Mouse (Mus musculus) CH12F3 (cell line): Measurements from ENCODE around the gene Gm49369.

Experiments used
- in situ Hi-C: fragments of 300-500 bp; cut with MboI; formaldehyde crosslinking; loops from 2 replicates; pipeline ENCODE4 v1.14.3; 2020; ENCODE audit warnings: low sequenced_read_pairs

The Gm49369 gene

DNA sequence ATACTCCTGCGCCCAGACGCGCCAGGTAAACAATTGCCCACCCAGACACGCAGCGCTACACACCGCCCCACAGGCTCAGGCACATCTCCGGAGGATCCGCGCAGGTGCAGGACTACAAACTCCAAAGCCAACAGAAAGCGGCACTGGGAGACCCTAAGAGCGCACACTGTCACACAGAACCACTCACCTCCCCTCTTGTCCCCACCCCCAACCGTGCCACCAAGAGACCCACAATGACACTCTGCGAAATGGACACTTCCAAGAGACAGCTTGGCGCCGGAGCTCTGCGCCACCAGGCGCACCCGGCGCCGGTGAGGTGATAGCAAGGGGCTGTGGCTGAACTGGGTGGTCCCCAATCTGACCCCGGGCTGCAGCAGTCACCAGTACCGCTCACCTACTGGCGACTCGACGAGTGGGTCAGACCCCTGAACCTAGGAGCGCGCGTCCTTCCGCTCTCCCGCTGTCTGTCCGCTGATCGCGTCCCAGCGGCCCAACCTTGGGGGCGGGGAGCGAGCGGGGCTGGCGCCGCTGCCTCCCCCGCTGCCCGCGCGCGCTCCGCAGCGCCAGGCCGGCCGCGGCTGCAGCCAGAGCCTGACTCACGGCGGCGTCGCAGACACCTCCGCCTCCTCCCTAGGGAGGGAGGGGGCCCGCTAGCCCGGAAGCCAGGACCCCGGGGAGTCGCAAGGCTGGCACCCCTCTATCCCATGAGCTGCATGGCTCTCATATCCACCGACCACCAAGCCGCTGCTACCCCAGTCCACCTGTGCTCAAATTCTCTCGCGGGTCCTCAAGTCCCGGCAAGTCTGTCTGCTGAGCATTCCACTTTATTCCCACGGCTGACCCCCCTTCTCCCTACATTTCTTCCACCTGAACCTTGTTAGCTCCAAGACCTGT, 10.5 kb downstream of the Gm49369 start:
- in situ Hi-C loops, result no loop called here

DNA sequence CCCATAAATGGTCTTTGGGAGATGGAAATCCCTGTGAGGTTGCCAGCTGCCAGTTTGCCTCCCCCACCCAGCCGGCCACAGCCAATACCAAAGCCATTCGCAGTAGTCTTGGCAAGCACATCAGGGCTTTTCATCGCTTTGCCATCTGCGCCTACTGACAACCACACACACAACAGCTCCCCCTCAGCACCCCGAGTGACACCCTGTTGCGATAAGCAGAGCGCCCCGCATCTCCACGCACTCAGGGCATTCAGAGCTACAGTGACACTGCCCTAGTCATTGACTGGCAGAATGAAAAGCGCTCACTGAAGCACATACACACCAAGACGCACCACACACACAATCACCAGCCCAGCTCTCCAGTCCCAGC, 11.1 kb downstream of the Gm49369 start:
- in situ Hi-C loops, result no loop called here

DNA sequence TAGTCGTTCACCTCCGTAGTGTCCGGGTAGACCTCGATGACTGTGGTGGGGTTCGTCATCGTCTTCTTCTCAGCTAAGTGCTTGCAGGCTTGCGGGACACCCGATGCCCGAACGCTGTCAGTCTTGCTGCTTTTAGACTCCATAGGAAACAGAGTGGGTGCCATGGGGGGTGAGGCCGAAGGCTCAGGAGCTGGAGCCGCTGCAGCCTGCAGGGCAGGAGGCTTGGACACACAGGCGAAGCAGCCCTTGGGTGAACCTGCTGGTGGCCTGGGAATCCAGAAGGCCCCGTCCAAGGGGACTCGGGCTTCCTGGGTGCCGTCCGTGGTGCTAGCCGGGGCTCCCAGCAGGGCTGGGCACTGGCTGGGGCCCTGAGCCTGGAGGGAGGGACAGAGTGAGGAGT, 11.5 kb downstream of the Gm49369 start:
- in situ Hi-C loops, result no loop called here

DNA sequence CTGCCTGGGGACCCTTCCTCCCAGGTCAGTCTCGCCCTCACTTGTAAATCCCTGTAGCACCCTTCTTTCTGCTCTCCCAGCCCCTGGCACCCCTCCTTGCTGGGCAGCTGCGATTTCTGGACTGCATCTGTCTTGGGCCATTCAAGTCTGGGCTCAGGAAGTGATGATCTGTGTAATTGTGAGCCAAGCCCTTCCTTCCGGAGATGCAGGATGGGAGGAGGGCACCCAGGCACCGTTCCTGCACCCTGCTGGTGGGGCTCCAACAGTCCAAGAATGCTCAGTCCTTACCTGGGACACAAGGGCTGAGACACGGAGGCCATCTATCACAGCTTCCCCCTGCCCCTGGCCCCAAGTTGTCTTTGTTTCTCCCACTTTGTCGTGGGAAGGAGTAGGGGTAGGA, 12.6 kb downstream of the Gm49369 start:
- in situ Hi-C loops, result no loop called here

- in situ Hi-C loops, result no loop called here
These were observed 13.6 kb downstream of the Gm49369 start for GRCm38 (mm10) chr7:142368856-142369255.

- in situ Hi-C loops, result no loop called here
These were observed 19.4 kb downstream of the Gm49369 start for GRCm38 (mm10) chr7:142363107-142363506.

GRCm38 (mm10) chr7:142360743-142361142, 21.7 kb downstream of the Gm49369 start:
- in situ Hi-C loops, result no loop called here

- in situ Hi-C loops, result no loop called here
These were observed 23.3 kb downstream of the Gm49369 start for GRCm38 (mm10) chr7:142359129-142359528.

GRCm38 (mm10) chr7:142357566-142357965, 24.9 kb downstream of the Gm49369 start:
- in situ Hi-C loops, result no loop called here

- in situ Hi-C loops, result no loop called here
These were observed 27.7 kb downstream of the Gm49369 start for GRCm38 (mm10) chr7:142354661-142355233.

DNA sequence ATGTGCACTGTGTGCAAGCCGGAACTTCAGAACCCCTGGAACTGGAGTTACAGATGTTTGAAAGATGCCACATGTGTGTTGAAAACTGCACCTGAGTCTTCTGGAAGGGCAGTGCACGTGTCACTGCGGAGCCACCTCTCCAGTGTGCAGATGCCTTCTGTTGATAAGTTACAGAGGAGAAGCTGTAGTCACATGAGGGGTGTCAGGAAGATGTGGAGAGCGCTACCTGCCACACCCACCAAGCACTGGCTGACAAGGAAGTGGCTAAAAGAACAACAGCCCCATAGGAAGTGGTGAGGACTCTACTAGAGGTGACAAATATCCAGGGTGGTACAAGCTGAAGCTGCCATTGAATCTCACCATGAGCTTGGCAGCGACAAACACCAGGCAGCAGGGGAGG, 28.6 kb downstream of the Gm49369 start:
- in situ Hi-C loops, result no loop called here

- in situ Hi-C loops, result no loop called here
These were observed 30.9 kb downstream of the Gm49369 start for GRCm38 (mm10) chr7:142351569-142351968.

DNA sequence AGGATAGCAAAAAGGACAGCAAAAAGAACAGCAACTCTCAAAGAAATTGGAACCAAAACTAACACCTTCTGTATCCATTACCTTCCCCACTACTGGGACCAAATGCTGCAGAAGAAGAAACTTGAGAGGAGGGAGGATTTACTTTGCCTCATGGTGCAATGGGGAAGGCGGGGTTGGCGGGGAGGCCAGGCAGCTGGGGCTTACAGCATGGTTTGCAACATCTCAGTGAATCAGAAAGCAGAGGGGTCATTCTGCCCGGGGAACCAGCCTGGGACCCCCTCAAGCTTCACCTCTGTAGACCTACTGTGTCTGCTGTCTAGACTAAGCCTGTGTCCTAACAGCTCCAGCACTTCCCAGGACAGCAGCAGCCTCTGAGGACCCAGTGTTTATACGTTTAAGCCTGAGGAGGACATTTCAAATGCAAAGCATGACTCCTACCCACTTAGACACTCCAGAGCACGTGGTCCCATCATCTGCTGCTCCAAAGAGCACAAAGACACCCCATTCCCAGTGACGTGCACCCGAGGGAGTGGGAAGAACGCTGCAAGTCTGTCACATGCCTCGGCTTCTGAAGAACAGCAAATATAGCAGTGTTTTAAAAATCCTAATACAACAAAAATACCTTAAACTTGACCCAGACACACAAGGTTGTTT, 33.0 kb downstream of the Gm49369 start:
- in situ Hi-C loops, result no loop called here

DNA sequence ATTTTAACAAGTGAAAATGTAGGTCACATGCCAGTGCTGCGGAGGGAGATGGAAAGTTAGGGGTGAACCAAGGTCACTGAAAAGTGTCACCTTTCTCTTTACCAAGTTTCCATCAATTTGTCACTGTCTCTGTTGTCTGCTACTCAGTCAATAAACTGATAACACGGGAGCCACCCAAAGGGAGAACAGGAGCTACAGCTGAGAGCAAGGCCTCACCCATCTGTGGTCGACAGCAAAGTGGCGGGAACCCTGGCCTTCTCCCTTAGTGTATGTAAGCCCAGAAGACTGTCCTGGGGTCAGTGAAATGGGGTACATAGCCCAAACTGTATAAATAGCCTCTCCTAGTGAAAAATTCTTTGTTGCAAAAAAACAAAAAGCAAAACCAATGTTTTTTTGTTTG, 34.9 kb downstream of the Gm49369 start:
- in situ Hi-C loops, result no loop called here

GRCm38 (mm10) chr7:142342247-142342640, 40.2 kb downstream of the Gm49369 start:
- in situ Hi-C loops, result no loop called here

GRCm38 (mm10) chr7:142341564-142342246, 40.8 kb downstream of the Gm49369 start:
- in situ Hi-C loops, result no loop called here

DNA sequence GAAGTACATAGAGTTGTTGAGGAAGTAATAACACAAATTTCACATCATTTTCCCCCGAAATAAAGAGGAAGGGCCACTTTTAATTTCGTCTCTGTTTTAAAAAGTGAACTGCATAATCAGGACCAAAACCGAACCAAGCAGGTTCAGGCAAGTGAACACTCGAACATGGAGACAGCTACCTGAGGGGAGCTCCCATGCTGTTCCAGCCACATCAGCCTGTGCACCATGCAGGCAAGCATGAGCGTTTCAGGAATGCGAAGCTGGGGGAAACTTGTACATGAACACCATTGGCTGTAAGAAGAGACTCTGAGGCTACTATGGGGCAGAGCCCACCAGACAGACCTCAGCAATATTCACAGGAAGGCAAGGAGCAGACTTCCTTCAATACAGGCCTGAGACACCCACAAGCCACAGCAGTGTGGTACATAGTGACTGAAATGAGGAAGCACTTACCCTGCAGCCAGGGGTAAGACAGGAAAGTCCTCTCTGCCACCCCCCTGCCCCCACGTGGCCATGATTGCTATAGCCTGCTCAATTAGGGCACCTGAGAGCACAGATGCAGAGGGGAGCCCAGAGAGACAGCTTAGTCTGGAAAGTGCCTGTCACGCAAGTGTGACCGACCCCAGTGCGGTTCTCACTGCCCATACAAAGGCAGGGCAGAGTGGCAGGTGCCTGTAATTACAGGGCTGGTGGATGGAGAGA, 42.0 kb downstream of the Gm49369 start:
- in situ Hi-C loops, result no loop called here

DNA sequence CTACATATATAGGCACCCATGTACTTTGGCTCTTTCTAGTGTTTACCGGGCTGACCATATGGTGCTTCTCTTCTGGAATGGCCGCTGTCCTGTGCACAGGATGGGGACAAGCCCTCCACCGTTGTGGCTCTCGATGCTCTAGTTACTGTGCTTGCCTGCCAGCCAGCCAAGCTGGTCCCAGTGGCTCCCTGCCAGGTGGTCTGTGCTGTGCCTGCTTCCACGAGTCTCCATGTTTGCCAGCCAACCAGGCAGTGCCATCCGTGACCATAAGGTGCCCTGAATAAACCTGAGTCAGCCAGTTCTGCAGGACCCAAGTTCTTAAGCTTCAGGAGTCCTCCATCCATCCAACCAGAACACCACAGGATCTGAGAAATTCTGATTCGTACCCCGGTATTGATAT, 47.3 kb downstream of the Gm49369 start:
- in situ Hi-C loops, result loop anchor here (5.0 to 10.0 kb wide), 2 partner anchors 102 to 340 kb away; no protein-coding TSS in a partner anchor

DNA sequence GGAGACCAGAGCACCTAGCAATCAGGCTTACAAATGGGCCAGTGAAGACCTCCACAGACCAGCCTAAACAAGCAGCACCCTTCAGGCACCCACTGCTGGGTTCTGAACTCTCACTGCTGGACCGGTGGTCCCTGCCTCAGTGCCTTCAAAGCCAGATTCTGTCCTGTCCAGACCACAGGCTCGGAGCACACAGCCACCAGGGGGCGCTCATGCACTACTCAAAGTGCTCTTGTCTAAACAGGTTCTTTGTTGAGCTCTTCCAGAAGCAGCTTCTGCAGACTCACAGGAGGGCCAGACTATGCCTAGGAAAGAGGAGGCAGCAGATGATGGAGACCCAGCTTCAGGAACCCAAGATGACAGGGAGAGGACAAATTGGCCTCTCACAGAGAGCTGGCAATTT, 48.2 kb downstream of the Gm49369 start:
- in situ Hi-C loops, result loop anchor here (10.0 kb wide), 1 partner anchor 341 kb away; no protein-coding TSS in a partner anchor

GRCm38 (mm10) chr7:142332741-142333140, 49.7 kb downstream of the Gm49369 start:
- in situ Hi-C loops, result loop anchor here (10.0 kb wide), 1 partner anchor 342 kb away; no protein-coding TSS in a partner anchor
